Mouse (Mus musculus) midbrain, embryonic 16.5 days (tissue): ENCODE results near the gene Rab5if. TPM values are rescaled to one million over a fixed set of nuclear protein-coding genes. Genes with fewer than 3 reads are reported as not detected.

Experiments used
- polyA plus RNA-seq: library from polyadenylated mRNA; unstranded; fragments of >200 nt; fragmentation: Nextera tagmentation; extraction: Ambion mirVana; gene quantifications from 2 replicates; pipeline ENCODE4 v1.2.1, GENCODE M21; 2015

Gene Rab5if
- polyA plus RNA-seq, 1 experiment from 2014 or later, result 147 TPM

Other genes starting within 250 kb of the Rab5if start
- 270 and 271 TPM in 2 replicates for gene Dlgap4, start 249.4 kb upstream of the Rab5if start, polyA plus RNA-seq
- gene Myl9, start 87.7 kb upstream of the Rab5if start, polyA plus RNA-seq, result 33.7 and 38.8 TPM in 2 replicates
- 12.5 and 14.1 TPM in 2 replicates for gene Tgif2, start 23.1 kb upstream of the Rab5if start, polyA plus RNA-seq
- 9.2 and 10.2 TPM in 2 replicates for gene 4930518I15Rik, start 5.2 kb upstream of the Rab5if start, polyA plus RNA-seq
- 0.20 TPM in 1 of 2 replicates, not detected in the other for gene Sla2, start 24.1 kb downstream of the Rab5if start, polyA plus RNA-seq
- 135 and 155 TPM in 2 replicates for gene Ndrg3, start 128.9 kb downstream of the Rab5if start, polyA plus RNA-seq
- gene Dsn1, start 144.0 kb downstream of the Rab5if start, polyA plus RNA-seq, result 7.0 and 9.5 TPM in 2 replicates
- gene Soga1, start 216.1 kb downstream of the Rab5if start, polyA plus RNA-seq, result 5.2 and 5.5 TPM in 2 replicates
- not detected in 2 replicates for gene Tldc2, start 223.9 kb downstream of the Rab5if start, polyA plus RNA-seq